Mouse (Mus musculus): ENCODE data around the gene Foxn2.
A peak's percentile ranks its signal among the peaks of the same experiment; 100 is the strongest.
"Not testable (repeated sequence)": the region's sequence is repeated elsewhere in the genome, so short reads cannot be mapped to it uniquely, and the experiment has no call there.

Foxn2 gene

DNA sequence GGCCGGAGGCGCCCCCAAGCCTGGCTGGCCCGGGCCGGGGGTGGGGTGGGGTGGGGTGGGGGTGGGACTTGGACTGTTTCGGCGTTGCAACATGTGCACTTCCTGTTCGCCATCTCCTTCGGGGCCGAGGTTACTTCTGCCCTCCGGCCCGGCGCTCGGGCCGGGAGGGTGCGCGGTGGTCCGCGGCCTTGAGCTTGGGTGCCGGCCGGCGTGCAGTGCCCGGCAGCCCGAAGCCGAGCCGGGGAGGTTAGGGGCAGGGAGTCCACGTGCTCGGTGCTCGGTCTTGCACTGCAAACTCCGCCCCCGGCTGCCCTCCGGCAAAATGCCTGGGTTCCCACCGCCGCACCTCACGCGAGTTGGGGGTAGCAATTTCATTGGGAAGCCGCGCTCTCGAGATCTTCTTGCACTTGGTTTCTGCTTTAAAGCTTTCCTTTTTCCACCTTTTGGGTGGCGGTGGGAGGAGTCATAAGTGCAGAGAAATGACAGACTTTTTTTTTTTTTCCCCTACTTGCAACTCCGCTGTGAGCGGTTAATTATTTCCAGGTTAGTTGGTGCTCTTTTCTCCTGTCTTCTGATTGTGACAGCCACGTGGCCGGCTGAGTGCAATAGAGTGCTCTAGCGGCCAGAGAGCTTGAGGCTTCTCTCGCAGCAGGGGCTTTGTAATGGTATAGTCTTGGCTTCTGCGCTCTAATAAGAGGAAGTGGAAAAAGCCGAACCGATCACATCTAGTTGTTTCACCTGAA, 1.1 kb downstream of the Foxn2 start:
- peak; percentile 67 for DNase-seq (ENCODE audit: low spot score)

DNA sequence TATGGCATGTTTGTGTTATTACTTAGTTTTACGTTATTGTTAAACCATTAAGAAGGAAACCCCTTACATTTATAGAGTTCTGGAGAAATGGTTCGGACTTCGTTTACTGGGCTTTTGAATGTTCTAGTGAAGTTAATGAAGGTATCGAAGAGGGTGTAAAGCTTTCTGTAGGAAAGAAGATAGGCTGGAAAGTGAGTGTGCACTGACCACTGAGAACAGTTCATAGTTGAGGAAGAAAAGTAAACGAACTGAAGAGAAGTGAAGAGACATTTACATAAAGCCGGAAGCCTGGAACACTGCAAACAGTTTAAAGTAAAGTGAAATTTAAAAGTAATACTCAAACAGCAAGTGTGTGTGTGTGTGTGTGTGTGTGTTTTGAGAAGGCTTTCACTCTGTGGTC, 2.1 kb downstream of the Foxn2 start:
- no peak for DNase-seq (ENCODE audit: low spot score)

GRCm38 (mm10) chr17:88443186-88443585, 2.7 kb downstream of the Foxn2 start:
- no peak for DNase-seq (ENCODE audit: low spot score)

GRCm38 (mm10) chr17:88458079-88458478, 17.6 kb downstream of the Foxn2 start:
- no peak for DNase-seq (ENCODE audit: low spot score)

DNA sequence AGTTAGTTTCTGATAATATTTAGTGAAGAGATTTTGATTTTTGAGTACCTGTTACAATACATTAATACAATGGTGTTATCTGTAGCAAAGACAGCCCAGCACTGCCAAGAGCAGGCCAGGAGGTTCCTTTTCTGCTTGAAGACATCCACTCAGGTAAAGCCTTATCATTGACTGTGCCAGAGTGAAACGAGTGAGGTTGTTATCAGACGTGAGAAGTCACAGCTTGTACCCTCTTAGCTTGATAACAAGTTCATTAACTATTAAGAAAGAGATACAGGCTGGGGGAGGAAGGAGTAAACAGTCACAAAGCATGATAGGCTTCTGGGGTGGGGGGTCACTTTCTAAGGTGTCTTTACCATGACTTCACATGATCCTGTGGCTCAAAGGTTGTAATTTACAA, 19.0 kb downstream of the Foxn2 start:
- DNase-seq (ENCODE audit: low spot score), result no peak

- DNase-seq (ENCODE audit: low spot score), result peak; percentile 27
Measured at GRCm38 (mm10) chr17:88459916-88460901, 19.7 kb downstream of the Foxn2 start.

DNA sequence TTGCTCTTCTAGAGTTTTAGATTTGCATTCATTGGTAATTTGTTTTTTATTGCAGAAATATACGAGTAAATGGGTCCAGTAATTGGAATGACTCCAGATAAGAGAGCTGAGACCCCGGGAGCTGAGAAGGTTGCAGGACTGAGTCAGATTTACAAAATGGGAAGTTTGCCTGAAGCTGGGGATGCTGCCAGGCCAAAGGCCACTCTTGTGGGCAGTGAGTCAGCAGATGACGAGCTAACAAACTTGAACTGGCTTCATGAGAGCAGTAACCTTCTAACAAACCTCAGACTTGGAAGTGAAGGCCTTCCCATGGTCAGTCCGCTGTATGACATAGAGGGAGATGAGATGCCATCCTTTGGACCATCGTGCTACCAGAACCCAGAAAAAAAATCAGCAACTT, 22.1 kb downstream of the Foxn2 start:
- DNase-seq (ENCODE audit: low spot score), result peak; percentile 75

DNA sequence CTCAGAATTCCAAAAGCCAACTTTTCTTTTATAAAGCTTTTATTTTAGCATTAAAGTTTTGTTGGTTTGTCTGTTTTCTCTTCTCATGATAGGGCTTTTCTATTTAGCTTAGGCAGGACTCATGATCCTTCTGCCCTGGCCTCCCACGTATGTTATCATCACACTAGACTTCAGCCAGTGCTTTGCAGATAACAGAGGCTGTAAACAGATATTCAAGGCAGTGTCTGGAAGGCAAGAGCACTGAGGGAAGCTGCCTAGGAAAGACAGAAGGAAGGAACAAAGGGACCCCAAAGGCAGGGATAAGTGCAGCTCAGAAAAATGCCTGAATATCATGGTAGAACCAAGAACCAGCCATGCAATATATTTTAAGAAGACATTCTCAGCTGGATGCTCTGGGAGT, 26.1 kb downstream of the Foxn2 start:
- no peak for DNase-seq (ENCODE audit: low spot score)

DNA sequence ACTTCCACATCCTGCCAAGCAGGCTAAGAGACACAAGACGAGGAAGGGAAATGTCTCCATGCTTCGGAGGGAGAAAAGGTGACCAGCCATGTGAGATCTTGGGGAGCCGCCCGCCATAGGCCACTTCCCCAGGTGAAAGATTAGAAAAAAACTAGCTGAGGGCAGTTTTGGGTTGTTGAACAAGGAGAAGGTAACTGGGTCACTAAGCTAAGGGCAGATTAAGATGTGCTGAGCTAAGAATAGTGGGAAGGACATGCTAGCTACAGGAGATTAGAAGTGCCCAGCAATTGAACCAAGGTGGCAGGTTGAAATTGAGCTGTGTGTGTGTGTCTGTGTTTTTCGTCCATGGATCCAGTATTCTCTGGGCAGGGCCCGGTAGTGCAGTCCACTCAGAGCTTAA, 27.2 kb downstream of the Foxn2 start:
- no peak for DNase-seq (ENCODE audit: low spot score)

GRCm38 (mm10) chr17:88468655-88469398, 28.3 kb downstream of the Foxn2 start:
- not testable (repeated sequence) for DNase-seq (ENCODE audit: low spot score)

- no peak for DNase-seq (ENCODE audit: low spot score)
Measured at GRCm38 (mm10) chr17:88473766-88474165, 33.3 kb downstream of the Foxn2 start.

DNA sequence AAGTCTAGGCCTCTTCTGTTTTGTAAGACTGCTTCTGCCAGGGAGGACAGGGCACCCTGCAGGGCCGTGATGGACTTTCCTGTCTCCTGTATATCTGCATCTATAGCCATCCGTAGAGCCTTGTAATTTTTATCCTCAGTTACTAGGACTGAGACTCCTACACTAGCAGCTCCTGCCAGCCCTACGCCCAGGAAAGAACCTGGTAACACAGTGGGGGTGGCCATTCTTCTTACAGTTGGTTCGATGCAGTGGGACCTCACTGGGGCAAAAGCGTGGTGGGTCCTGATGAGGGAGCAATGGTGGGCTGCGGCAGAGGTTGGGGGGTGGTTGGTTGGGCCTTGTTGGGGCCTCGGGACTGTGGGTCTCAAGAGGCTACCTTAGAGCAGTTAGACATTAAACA, 36.7 kb downstream of the Foxn2 start:
- no peak for DNase-seq (ENCODE audit: low spot score)

- DNase-seq (ENCODE audit: low spot score), result no peak
Measured at GRCm38 (mm10) chr17:88477699-88478098, 37.2 kb downstream of the Foxn2 start.

GRCm38 (mm10) chr17:88479040-88479439, 38.5 kb downstream of the Foxn2 start:
- no peak for DNase-seq (ENCODE audit: low spot score)

DNA sequence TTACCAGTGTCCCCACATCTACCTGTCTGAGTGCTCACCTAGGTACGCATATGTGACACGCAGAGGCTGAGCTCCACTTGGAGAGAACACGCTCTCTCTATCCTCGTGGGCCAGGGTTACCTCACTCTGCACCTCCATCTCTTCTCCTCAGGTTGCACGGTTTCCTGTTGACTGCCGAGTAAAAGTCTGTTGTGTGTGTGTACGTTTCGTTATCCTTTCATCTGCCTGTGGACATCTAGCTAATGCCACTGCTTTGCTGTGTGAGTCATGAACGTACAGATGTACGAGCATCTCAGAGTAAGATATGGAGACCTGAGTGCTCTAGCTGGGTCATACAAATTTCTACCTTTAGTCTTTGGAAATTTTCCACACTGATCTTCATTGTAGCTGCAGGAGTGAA, 39.9 kb downstream of the Foxn2 start:
- no peak for DNase-seq (ENCODE audit: low spot score)

DNA sequence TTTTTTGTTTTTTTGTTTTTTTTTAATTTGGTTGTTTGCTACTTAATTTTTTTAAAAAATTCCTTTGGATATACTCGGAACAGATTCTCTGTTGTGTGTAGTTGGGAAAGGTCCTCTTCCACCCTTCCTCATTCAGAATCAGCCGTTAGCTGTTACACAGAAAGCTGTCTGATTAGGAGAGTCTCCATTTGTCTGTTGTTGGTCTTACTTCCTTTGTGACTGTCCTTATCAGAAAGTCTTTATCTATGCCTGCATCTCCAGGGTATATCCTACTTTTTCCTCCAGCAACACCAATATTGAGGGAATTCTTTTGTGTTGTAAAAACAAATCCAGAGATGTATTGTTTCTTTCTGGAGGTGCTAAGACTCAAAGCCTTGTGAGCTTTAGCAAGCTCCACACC, 40.6 kb downstream of the Foxn2 start:
- DNase-seq (ENCODE audit: low spot score), result no peak

- no peak for DNase-seq (ENCODE audit: low spot score)
Measured at GRCm38 (mm10) chr17:88481587-88481986, 41.1 kb downstream of the Foxn2 start.

DNA sequence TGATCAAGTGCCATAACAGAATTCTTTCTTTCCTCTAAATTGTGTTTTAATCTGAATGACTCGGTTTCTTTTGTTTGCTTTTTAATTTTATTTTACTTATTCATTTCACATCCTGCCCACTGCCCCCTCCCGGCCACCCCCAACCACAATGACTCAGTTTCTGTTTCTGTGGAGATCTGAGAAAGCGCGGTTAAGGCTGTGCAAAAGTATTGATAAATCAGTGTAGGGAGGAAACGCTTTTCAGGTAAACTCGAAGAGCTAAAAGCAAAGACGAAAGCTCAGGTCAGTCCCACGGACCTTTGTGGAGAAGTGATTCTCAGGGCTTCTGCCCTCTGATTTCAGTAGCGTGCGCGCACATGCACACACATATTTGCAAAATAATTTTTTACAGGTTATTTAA, 44.0 kb downstream of the Foxn2 start:
- DNase-seq (ENCODE audit: low spot score), result no peak

- DNase-seq (ENCODE audit: low spot score), result no peak
Measured at GRCm38 (mm10) chr17:88484951-88485350, 44.4 kb downstream of the Foxn2 start.

DNA sequence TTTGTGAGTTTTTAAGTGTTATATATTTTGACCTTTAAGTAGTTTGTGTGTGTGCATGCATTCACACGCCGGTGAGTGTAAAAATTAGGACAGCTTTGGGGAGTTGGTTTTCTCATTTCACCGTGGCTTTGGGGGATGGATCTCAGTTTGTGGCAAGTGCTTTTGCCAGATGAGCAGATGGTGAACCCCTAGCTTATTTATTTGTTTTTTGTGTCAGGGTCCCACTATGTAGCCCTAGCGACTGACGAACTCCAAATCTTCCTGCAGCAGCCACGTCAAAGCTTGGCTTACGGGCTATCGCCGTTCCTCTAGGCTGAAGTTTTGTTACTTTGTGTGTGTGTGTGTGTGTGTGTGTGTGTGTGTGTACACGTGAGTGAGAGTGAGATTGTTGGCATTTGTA, 50.0 kb downstream of the Foxn2 start:
- DNase-seq (ENCODE audit: low spot score), result no peak

DNA sequence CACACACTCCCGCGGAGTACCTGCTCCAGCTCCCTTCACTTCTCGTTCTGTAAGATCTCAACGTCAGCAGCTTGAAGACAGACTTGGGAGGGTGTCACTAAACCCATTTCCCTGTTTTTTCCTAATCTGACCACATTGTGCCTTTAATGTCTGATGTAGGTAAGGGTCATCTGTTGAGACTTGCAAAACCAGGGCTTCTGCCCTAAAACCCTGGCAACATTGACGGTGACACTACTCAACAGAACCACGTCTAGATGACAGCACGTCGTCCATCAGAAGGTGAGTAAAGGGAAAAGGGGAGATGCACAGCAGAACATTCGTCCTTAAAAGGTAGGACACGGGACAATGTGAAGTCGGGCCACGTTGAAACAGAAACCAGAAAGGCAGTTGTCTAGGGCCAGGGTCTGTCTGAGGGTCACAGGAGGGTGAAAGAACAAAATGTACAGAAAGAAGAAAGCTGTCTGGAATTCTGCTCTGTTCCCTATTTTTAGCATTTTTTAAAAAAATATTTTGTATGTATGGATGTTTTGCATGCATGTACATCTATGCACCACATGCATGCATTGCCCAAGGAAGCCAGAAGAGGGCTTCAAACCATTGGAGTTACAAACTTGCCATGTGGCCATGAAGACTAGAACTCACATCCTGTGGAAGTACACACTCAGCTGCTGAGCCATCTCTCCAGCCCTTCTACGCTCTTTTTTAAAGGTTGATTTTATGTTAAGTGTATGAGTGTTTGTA, 51.0 kb downstream of the Foxn2 start:
- DNase-seq (ENCODE audit: low spot score), result no peak

GRCm38 (mm10) chr17:88492107-88492460, 51.6 kb downstream of the Foxn2 start:
- DNase-seq (ENCODE audit: low spot score), result no peak
